Mouse (Mus musculus) embryo, embryonic 9.5 days (tissue): Measurements from ENCODE around the gene Chrd.

Source experiments
- DNase-seq: peaks from one replicate; pipeline ENCODE4 v3.0.0-alpha.2; 2017; ENCODE audit errors: extremely low spot score

The Chrd gene

DNA sequence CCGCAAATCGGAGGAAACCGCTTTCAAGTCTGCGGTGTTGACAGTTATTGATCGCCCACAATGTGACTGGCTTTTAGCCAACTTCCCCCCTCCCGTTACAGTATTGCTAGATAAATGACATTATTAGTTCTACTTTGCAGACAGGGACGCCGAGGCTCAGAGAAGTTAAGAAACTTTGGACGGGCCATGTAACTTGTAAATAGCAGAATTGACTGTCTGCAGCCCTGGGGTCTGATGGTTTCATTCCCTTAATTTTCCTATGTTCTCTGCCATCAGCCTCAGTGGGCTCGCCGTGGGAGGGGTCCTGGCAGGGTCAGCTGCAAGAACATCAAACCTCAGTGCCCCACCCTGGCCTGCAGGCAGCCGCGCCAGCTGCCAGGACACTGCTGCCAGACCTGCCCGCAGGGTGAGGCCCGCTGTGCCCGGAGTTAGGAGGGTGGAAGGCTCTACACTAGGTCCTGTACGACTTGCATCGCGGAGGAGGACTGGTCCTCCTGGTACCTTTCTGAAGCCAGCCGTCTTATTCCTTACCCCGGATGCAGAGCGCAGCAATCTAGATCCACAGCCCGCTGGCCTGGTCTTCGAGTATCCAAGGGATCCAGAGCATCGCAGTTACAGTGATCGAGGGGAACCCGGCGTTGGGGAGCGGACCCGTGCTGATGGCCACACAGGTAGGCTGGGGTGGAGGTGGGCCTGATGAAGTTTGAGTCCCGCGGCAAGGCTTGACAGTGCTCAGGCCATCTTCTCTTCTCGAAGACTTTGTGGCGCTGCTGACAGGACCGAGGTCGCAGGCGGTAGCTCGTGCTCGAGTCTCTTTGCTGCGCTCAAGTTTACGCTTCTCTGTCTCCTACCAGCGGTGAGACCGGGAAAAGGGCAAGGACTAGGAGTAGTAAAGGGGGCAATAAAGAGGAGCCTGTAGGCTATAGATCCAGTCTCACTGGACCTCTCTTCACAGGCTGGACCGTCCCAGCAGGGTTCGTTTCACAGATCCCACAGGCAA, 1.1 kb downstream of the Chrd start, which contains the start of gene Thpo:
Gene Thpo (minus strand): TSS at position 781 of the 1,000 bp plus-strand sequence.
- peak; percentile 40 for DNase-seq

DNA sequence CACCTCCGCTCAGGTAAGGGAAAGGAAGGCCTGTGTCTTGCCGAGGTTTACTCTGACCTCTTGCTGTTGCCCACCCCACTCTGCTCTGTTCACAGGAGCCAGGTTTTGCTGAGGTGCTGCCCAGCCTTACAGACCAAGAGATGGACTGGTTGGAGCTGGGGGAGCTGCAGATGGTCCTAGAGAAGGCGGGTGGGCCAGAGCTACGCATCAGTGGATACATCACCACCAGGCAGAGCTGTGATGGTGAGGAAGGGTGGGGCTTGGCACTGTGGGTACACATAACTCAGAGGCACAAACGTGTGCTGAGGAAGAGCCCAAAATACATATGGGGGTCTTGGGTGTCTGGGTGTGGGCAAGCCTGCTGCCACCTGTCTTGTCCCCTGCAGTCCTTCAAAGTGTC, 2.7 kb downstream of the Chrd start:
- no peak for DNase-seq

DNA sequence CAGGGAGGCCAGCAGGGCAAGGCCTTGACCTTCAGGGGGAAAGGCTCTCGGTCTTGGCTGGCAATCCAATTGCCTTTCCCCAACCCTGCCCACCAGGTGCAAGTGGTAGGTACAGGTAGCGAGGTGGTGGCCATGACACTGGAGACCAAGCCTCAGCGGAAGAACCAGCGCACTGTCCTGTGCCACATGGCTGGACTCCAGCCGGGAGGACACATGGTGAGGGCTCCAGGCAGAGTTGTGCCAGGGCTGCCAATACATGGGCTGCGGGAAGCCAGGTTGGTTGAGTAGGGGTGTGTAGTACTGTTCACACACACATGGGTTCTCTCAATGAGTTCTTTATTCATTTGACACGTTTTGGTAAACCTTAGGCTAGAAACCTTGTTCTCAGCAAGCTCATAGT, 3.2 kb downstream of the Chrd start:
- no peak for DNase-seq

DNA sequence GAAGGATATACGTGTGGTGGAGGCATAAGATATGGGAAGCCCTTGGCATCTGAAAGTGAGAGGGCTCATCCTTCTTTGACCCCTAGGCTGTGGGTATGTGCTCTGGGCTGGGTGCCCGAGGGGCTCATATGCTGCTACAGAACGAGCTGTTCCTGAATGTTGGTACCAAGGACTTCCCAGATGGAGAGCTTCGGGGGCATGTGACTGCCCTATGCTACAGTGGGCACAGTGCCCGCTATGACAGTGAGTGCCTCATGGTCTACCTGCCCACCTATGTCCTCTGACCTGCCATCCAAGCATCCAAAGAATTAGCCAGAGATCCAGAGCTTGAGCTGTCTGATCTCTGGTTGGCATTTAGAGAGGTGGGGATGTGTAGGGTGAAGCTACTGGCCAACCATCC, 3.9 kb downstream of the Chrd start:
- no peak for DNase-seq

DNA sequence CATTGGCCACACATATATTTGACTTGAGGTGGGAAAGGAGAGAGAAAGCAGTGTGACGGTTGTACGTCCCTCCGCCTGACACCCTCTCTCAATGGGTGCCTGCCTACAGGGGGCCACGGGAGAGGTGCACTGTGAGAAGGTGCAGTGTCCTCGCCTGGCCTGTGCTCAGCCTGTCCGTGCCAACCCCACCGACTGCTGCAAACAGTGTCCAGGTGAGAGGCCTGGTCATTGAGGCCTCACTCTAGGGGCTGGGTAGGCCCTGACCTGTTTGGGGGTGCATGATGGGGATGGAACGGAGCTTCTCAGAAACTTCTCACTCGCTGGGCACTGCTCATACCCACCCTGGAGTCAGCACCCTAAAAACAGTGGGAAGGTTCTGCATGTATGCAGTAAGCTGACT, 6.9 kb downstream of the Chrd start:
- no peak for DNase-seq

DNA sequence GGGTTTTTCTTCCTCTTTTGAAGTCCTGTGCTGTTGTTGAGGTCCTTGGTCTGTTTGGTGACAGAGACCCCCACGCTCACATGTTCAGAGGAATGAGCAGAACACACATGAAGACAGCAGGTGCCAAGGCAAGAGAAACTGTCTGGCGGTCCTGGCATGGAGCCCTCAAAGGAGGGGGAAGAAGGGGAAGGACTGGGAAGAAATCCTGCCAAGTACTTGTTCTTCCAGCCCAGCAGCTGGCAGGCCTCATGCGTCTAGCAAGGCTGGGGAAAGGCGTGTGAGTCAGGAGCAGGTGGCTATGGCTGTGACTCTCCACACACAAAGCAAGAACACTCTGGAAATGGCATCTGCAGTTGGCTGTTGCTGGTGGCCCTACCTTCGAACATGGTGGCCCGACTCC, 13.7 kb downstream of the Chrd start:
- no peak for DNase-seq

DNA sequence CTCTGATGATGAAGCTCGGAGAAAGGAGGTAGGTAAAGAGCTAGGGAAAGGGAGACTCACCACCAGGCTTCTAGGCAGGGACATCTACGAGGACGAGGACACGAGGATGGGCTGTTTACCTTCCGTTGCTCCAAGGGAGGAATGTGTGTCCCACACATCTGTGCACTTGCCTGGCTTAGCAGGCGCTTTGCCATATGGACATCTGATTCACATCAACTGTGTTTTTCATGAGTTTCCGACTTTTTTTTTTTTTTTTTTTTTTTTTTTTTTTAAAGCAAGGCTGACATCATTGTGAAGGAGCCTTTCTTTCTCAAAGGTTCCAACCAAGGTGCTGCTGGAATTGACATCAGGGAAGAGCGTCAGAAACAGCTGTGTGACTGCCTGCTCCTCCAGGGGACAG, 17.6 kb downstream of the Chrd start:
- DNase-seq, result no peak

DNA sequence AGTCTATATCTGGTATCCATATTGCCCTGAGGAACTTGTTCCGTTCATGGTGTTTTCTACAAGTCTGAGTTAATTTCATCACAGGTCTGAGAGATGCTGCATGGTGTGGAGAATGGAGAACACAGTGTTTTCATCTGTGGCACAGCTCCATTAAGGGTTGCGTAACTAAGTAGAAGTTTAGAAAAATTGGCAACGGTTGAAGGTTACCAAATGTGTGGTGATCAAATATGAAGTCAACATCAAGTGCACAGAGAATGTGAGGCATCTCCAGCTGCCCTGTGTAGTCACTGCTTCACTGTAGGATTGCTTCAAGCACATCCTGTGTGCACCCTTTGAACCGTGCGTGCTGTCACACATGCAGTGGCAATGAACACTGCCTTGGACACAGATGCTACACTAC, 23.1 kb downstream of the Chrd start:
- DNase-seq, result no peak

DNA sequence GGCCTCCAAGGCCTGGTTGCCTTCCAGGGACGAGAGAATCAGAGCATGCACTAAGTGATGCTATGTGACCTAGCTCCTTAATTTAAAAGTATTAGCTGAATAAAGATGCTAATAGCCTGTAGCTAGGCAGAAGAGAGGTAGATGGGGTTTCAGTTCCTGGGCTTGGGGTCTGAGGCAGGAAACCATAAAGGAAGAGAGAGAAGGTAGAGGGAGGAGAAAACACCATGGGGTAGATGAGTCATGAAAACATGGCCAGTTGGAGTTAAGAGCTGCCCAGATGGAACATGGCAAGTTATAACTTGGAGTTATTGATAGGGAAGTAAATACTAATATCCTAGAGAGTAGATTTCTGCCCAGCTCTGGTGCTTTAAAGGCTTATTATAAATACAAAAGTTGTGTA, 24.5 kb downstream of the Chrd start:
- DNase-seq, result no peak

DNA sequence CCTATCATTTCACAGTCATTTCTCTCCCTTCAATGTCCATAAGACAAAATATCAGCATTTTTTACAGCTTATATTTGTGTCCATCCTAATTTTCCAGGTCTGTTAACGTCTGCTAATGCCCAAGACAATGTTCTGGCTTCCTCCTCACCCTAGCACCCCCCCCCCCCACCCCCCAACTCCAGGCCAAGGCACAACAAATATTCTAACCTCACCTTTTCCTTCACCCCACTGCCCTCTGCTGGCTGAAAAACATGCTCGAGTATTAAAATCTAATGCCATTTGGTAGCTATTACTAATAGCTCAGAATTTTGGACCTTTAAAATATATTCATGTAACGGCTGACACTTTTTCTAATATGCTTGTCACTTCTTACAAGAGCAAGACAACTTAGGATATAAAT, 28.8 kb downstream of the Chrd start:
- peak; percentile 45 for DNase-seq

DNA sequence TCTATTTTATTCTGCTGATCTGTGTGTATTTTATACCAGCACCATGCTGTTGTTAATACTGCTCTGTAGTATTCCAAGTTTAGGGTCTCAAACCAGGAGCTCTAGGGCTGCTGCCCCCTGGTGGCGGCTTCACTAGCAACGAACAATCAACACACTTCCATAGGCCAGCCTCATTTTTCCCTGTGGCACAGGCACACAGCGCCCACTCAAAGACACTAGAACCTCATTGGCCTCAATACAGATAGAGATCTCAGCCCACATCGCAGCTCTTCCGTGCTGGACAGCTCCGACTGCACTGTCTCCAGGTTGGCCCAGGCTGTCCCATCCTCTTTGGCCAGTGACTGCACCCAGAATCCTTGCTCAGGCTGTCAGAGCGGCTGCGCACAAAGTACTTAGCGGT, 32.3 kb downstream of the Chrd start:
- DNase-seq, result peak; percentile 35

DNA sequence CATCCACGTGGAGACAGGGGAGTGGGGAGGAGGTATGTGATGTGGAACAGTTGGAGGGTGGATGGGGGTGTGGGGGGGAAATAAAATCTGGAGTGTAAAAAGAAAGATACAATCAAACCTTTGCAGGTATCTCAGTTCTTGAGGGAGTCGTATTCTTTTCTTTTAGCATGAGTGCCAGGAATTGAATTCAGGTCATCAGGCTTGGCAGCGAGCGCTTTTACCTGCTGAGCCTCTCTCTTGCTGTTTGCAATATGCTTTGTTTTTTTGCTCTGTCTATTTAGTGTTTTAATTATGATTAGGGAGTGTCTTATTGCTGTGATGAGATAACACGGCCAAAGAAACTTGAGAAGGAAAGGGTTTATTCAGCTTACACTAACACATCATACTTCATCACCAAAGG, 42.1 kb downstream of the Chrd start:
- no peak for DNase-seq

DNA sequence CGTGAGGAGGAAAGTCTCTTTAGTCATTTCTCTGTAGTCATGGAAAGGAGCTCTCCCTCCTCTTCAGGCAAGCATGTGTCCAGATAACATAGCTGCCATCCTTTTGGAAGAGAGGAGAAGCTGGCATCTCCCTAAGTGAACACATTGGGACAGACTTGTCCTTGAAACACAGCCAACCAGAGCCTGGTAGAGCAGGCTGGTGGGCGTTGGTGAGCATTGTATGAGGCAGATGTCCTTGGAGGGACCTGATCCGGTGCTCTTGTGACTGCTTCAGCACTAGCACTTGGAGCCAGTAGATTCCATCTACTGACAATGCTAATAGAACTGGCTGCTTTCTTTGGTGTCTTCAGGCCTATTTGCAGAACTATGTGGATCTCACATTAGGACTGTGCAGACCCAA, 46.9 kb downstream of the Chrd start:
- DNase-seq, result no peak

DNA sequence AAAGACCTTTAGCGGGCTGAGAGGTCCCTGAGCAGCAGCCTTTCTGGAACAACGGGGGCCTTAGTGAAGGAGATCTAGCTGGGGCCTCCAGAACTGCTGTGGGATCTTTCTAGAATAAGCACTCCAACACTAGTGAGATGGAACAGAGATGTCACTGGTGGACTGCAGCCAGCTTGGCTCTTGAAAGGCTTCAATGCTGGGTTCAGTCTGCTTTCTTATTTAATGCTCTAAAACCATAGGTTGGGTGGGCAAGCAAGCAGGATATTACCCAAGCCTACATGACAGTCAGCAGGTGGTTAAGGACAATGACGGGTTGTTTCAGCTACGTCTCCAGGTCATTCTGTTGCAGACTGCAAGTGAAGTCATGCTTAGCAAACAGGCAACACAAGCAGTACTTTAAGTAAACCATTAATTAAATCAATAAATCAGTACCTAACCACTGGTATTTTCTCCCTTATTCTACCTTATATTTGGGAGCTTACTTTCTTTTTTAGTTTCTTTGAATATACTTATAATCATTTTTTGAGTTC, 48.2 kb downstream of the Chrd start:
- no peak for DNase-seq

DNA sequence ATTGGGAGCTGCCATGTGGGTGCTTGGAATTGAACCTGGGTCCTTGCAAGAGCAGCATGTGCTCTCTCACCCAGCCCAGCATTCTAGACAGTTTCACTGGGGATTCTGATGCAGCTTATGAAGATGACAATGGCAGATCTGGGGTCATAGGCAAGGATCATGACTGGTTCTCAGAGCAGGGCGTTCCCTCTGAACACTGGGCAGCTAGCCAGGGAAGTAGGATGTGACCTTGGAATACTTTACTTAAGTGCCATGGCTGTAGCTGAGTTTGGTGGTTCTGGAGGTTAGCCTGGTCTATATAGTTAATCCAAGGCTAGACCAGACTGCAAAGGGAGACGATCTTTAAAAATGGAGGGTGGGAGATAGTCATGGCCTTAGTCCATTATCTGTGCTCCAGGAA, 51.0 kb downstream of the Chrd start:
- DNase-seq, result no peak

DNA sequence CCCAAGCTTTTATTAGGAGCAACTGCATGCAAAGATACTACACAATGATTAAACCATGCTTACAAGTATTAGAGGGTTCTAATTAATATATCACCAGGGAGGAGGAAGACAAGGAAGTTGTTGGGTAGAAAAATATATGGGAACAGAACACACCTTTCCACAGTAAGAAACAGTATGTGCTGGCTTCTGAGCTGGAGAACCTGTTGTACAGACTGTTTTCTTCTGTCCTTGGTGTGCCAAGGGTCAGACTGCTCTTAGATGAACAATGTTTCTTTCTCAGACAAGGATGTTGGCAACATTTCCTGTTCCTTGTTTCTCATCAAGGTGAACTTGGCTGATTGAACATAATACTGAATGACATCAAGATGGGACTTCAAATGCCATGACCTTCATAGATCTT, 51.8 kb downstream of the Chrd start:
- DNase-seq, result no peak

DNA sequence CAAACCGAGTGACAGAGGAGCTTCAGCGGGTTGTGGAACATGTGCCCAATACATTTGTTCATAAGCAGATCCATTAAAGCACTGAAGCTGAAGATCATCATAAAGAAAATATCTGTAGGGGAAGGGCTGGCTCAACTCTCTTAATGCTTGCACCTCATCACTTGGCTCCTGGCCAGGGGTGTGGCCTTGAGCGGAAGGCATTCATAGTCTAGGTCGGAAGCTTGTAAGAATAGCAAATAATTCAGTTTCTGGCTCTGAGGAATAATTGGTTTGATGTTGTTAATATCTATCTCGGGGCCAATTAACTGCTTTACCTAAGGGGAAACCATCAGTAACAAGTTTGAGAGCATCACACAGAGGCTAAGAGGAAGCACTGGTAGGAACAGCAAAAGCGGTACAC, 53.6 kb downstream of the Chrd start:
- no peak for DNase-seq

DNA sequence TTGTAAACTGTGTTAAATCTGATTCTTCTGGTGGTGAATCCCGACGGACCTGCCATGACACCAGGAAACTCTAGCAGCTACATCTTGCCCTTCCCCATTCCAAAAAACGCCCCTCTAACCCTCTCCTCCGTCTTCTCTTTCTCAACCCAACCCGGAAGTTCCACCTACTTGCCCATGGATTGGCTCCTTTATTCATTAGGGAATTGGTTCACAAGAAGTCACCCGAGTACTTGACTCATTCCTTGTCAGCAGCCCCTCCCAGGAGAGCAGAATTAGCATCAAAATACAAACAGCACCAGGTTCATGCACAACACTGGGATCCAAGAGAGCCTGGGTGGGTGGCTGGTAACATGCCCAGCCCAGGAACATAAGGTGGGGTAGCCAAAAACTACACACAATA, 58.9 kb downstream of the Chrd start:
- no peak for DNase-seq
